In the genomic region with DNA sequence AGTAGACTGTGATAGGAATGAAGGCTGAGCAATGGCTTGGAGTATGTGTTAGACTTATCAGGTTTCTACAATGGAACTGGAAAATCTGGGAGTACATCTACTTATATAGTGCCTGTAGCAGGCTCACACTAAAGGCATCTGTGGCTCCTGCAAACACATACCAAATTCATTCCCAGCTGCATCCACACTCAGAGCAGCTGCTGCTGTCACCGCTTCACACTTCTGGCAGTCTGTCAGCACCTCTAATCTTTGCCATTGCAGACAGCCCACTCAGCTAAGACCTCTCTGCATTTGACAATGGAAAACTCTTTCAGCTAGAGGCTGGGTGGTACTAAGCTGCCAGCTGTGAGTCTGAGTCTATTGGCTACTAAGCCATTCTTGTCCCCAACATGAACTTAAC, we compare ENCODE assay signal across 16 mouse cellular contexts. TPM values are rescaled to one million over a fixed set of nuclear protein-coding genes. Genes with fewer than 3 reads are reported as not detected.
DNase-seq lines count a peak whose midpoint lies in the region; ATAC-seq lines count a peak whose summit lies in the region.
"Had no signal": no experiment of that assay in that cellular context is flagged by ENCODE, and none has a peak within 500 bp of the region (broad histone marks: within the 10 kb centered on the region; RNA-seq: fewer than 3 reads in every experiment).

No protein-coding gene starts in this region.

- peak; percentile 49; the same call in 1 of the 2 replicates for ATAC-seq in midbrain, embryonic 12.5 days (ENCODE audit: low FRiP score, low read depth)
- no peak for ATAC-seq in midbrain, embryonic 13.5 days
- ATAC-seq in heart, embryonic 15.5 days (replicated peaks; ENCODE audit: insufficient number of reproducible peaks, insufficient read depth, low FRiP score, low read depth): peak; percentile 92
- ATAC-seq in midbrain, embryonic 14.5 days (ENCODE audit: low FRiP score, low TSS enrichment): no peak
- ATAC-seq: hindbrain, postnatal 0 days had no signal

- no peak overlapping the region for H3K4me3 ChIP-seq in midbrain, embryonic 12.5 days
- H3K4me3 ChIP-seq in midbrain, embryonic 13.5 days (replicated peaks): no peak overlapping the region
- H3K4me3 ChIP-seq in heart, embryonic 15.5 days: no peak overlapping the region
- no peak overlapping the region for H3K4me3 ChIP-seq in midbrain, embryonic 14.5 days (replicated peaks; ENCODE audit: low read depth, low read length)
- H3K4me3 ChIP-seq: limb, embryonic 15.5 days; megakaryocyte, embryonic 14.5 days; neural tube, embryonic 12.5 days had no signal

- no peak overlapping the region for H3K4me2 ChIP-seq in midbrain, embryonic 12.5 days (replicated peaks)
- H3K4me2 ChIP-seq in midbrain, embryonic 13.5 days (replicated peaks): no peak overlapping the region
- no peak overlapping the region for H3K4me2 ChIP-seq in heart, embryonic 15.5 days
- no peak overlapping the region for H3K4me2 ChIP-seq in midbrain, embryonic 14.5 days (ENCODE audit: low read length)
- H3K4me2 ChIP-seq: limb, embryonic 15.5 days; neural tube, embryonic 12.5 days had no signal

- H3K9ac ChIP-seq in midbrain, embryonic 12.5 days (replicated peaks): no peak overlapping the region
- H3K9ac ChIP-seq in midbrain, embryonic 13.5 days (replicated peaks): no peak overlapping the region
- no peak overlapping the region for H3K9ac ChIP-seq in heart, embryonic 15.5 days
- no peak overlapping the region for H3K9ac ChIP-seq in midbrain, embryonic 14.5 days (replicated peaks; ENCODE audit: low read length)
- H3K9ac ChIP-seq: limb, embryonic 15.5 days; neural tube, embryonic 12.5 days had no signal

- no peaks in the 10 kb centered on the region for H3K27me3 ChIP-seq in midbrain, embryonic 12.5 days
- H3K27me3 ChIP-seq in midbrain, embryonic 13.5 days: no peaks in the 10 kb centered on the region
- H3K27me3 ChIP-seq in heart, embryonic 15.5 days: no peaks in the 10 kb centered on the region
- H3K27me3 ChIP-seq in midbrain, embryonic 14.5 days (ENCODE audit: control insufficient read depth, insufficient read depth, low read length): no peaks in the 10 kb centered on the region
- H3K27me3 ChIP-seq: limb, embryonic 15.5 days; megakaryocyte, embryonic 14.5 days; neural tube, embryonic 12.5 days had no signal

- intact Hi-C loops in gastrocnemius, postnatal 14 days (cut with DNase I; ENCODE audit: low total_unique reads): no loop called here

- WGBS in midbrain, embryonic 12.5 days: 44% methylated on average over 1 of the region's 1 CpGs
- WGBS in midbrain, embryonic 13.5 days: 37% methylated on average over 1 of the region's 1 CpGs
- WGBS in heart, embryonic 15.5 days: 30% methylated on average over 1 of the region's 1 CpGs
- WGBS in midbrain, embryonic 14.5 days: 37% methylated on average over 1 of the region's 1 CpGs

- H3K27ac ChIP-seq in midbrain, embryonic 12.5 days (replicated peaks): 0 out of 2 replicates have a peak overlapping the region, but pooled peaks have one; percentile 6
- H3K27ac ChIP-seq in midbrain, embryonic 13.5 days: no peak overlapping the region
- peak overlapping the region; percentile 45; the same call in 1 of the 2 replicates for H3K27ac ChIP-seq in heart, embryonic 15.5 days
- H3K27ac ChIP-seq in midbrain, embryonic 14.5 days (replicated peaks; ENCODE audit: low read depth, low read length): no peak overlapping the region
- H3K27ac ChIP-seq: hindbrain, postnatal 0 days; limb, embryonic 15.5 days; neural tube, embryonic 12.5 days had no signal

- no peaks in the 10 kb centered on the region for H3K9me3 ChIP-seq in midbrain, embryonic 12.5 days
- H3K9me3 ChIP-seq in midbrain, embryonic 13.5 days: no peaks in the 10 kb centered on the region
- no peaks in the 10 kb centered on the region for H3K9me3 ChIP-seq in heart, embryonic 15.5 days (replicated peaks)
- no peaks in the 10 kb centered on the region for H3K9me3 ChIP-seq in midbrain, embryonic 14.5 days (ENCODE audit: control insufficient read depth, low read length)
- H3K9me3 ChIP-seq: limb, embryonic 15.5 days; megakaryocyte, embryonic 14.5 days; neural tube, embryonic 12.5 days had no signal

- H3K4me1 ChIP-seq in midbrain, embryonic 12.5 days: peaks cover 2% of the 10 kb centered on the region; the same call in 1 of the 2 replicates
- 0 out of 2 replicates have a peak, but pooled peaks cover 3% of the 10 kb centered on the region for H3K4me1 ChIP-seq in midbrain, embryonic 13.5 days (replicated peaks)
- H3K4me1 ChIP-seq in heart, embryonic 15.5 days (replicated peaks): 0 out of 2 replicates have a peak, but pooled peaks cover 2% of the 10 kb centered on the region
- no peaks in the 10 kb centered on the region for H3K4me1 ChIP-seq in midbrain, embryonic 14.5 days (ENCODE audit: control insufficient read depth, insufficient read depth, low read length)
- H3K4me1 ChIP-seq: limb, embryonic 15.5 days; megakaryocyte, embryonic 14.5 days; neural tube, embryonic 12.5 days had no signal

- H3K36me3 ChIP-seq in midbrain, embryonic 12.5 days: 0 out of 2 replicates have a peak, but pooled peaks cover 5% of the 10 kb centered on the region
- H3K36me3 ChIP-seq in midbrain, embryonic 13.5 days: peaks cover 5% of the 10 kb centered on the region; the same call in 1 of the 2 replicates
- H3K36me3 ChIP-seq in heart, embryonic 15.5 days: no peaks in the 10 kb centered on the region
- H3K36me3 ChIP-seq in midbrain, embryonic 14.5 days (ENCODE audit: control insufficient read depth, insufficient read depth, low read length): no peaks in the 10 kb centered on the region

- DNase-seq in gastrocnemius, postnatal 14 days: peak; percentile 7
- no peak for DNase-seq in gastrocnemius, adult 18-20 months (ENCODE audit: low spot score)
- peak; percentile 23 for DNase-seq in midbrain, embryonic 14.5 days
- no peak for DNase-seq in cerebellum, postnatal 14 days
- DNase-seq: cerebellum, adult 11-12 months; kidney, adult 2 months; lung, adult 2 months; thymus, postnatal 4 days had no signal

RNA-seq across cellular contexts. Expression of gene Cbwd1, which starts 24.3 kb away (rescaled TPM):
- total RNA-seq in gastrocnemius, postnatal 14 days (2021): 10 to 100 TPM; 10.4 to 11.0 TPM
- 10 to 100 TPM; 16.4 to 17.7 TPM for total RNA-seq in gastrocnemius, adult 18-20 months (2021)
- 20.0 and 22.8 TPM in 2 replicates for polyA plus RNA-seq in midbrain, embryonic 12.5 days (2016; fragmentation: Nextera tagmentation; extraction: Ambion mirVana)
- 16.3 and 18.7 TPM in 2 replicates for polyA plus RNA-seq in midbrain, embryonic 13.5 days (2015; fragmentation: Nextera tagmentation; extraction: Ambion mirVana)
- polyA plus RNA-seq in heart, embryonic 15.5 days (2015; fragmentation: Nextera tagmentation; extraction: Ambion mirVana): 14.2 and 16.1 TPM in 2 replicates
- polyA plus RNA-seq in midbrain, embryonic 14.5 days (2014; fragmentation: Nextera tagmentation; extraction: Ambion mirVana): 12.5 and 15.0 TPM in 2 replicates

RNA-seq across cellular contexts. Expression of gene Foxd4, which starts 36.1 kb away (rescaled TPM):
- total RNA-seq in gastrocnemius, postnatal 14 days (2021): not detected
- total RNA-seq in gastrocnemius, adult 18-20 months (2021): not detected
- 0.09 and 0.18 TPM in 2 replicates for polyA plus RNA-seq in midbrain, embryonic 12.5 days (2016; fragmentation: Nextera tagmentation; extraction: Ambion mirVana)
- polyA plus RNA-seq in midbrain, embryonic 13.5 days (2015; fragmentation: Nextera tagmentation; extraction: Ambion mirVana): 0.10 and 0.13 TPM in 2 replicates
- not detected in 2 replicates for polyA plus RNA-seq in heart, embryonic 15.5 days (2015; fragmentation: Nextera tagmentation; extraction: Ambion mirVana)
- polyA plus RNA-seq in midbrain, embryonic 14.5 days (2014; fragmentation: Nextera tagmentation; extraction: Ambion mirVana): not detected in 2 replicates
- total RNA-seq: hindbrain, postnatal 0 days had no signal
- polyA plus RNA-seq: gonadal fat pad, adult 2 months; kidney, adult 2 months; limb, embryonic 15.5 days; neural tube, embryonic 12.5 days had no signal

Comparison
In these comparisons a context has a peak if more than half of its experiments do, and no peak if none do; other contexts are left out.
1. DNase-seq: peak in gastrocnemius, postnatal 14 days (single experiment) and midbrain, embryonic 14.5 days (single experiment); none in gastrocnemius, adult 18-20 months (single experiment) and cerebellum, postnatal 14 days (0 of 2).
2. ATAC-seq: peak in midbrain, embryonic 12.5 days (single experiment) and heart, embryonic 15.5 days (single experiment); none in midbrain, embryonic 13.5 days (single experiment) and midbrain, embryonic 14.5 days (single experiment).
3. H3K27ac ChIP-seq: peak in midbrain, embryonic 12.5 days (single experiment) and heart, embryonic 15.5 days (single experiment); none in midbrain, embryonic 13.5 days (single experiment) and midbrain, embryonic 14.5 days (single experiment).